Mouse (Mus musculus) thymus, postnatal 4 days (tissue): ENCODE results near the gene Hist1h1t.

Source experiments
- DNase-seq: peaks from one replicate; pipeline ENCODE4 v3.0.0; 2021

The Hist1h1t gene

GRCm38 (mm10) chr13:23738677-23739068 lies 43.1 kb downstream of the Hist1h1t start, which contains the start of gene Hist1h1c:
Gene Hist1h1c (plus strand): TSS chr13:23738808.
- peak; percentile 97 for DNase-seq

DNA sequence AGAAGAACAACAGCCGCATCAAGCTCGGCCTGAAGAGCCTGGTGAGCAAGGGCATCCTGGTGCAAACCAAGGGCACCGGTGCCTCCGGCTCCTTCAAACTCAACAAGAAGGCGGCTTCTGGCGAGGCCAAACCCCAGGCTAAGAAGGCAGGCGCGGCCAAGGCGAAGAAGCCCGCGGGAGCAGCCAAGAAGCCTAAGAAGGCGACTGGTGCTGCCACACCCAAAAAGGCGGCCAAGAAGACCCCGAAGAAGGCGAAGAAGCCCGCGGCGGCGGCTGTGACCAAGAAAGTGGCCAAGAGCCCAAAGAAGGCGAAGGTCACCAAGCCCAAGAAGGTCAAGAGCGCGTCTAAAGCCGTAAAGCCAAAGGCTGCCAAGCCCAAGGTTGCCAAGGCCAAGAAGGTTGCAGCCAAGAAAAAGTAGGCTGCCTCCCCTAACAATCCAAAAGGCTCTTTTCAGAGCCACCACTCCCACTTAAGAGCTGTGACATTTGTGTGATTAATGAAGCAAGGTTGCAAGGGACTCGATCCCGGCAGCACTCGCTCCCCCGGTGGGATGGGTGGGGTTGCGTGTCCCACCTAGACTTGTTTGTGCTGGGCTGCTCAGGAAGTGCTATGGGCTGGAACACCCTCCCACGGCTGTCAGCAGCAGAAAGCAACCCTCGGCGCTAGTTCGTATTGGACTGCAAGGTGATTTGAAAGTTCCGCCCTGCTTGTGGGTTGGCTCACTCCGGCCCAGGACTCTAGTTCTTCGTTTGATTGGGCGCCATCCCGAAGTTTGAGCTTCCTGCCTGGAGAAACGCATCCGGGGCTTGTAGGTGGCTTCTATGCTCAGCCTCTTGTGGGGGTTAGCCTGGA lies 43.7 kb downstream of the Hist1h1t start:
- DNase-seq = peak; percentile 88

GRCm38 (mm10) chr13:23739922-23740252 lies 44.3 kb downstream of the Hist1h1t start:
- DNase-seq = no peak

- no peak for DNase-seq
These were observed 44.7 kb downstream of the Hist1h1t start for GRCm38 (mm10) chr13:23740256-23740840.

DNA sequence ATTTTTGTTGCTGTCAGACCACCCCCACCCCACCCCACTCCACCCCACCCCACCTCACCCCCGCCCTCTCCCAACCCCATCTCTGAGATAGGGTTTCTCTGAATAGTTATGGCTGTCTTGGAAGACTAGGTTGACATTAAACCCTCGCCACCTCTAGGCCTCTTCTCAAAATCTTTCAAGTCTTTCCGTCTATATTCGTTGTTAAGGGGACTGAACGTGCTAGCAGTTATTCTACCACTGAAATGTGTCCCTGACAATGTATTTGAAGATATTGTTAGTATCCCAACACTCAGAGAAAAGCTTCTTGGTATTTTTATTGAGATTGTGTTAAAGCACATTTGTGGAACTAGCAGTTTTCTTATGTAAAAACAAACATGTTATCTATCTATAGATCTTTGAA lies 45.3 kb downstream of the Hist1h1t start:
- DNase-seq = no peak

DNA sequence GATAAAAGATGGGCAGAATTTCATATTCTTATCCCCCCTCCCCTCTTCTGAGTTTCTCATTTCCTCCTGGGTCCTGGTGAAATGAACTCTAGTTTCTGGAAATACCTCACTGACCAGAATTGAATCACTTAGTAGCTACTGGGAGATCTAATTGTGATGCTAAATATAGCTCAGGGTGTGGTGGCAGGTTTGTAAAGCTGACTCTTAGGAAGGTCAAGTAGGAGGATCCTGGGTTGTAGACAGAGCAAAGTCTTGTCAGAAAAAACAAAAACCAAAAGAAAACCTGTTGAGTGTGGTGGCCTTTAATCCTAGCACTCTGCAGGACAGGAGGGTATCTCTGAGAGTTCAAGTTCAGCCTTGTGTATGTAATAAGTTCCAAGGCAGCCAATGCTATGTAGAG lies 46.4 kb downstream of the Hist1h1t start:
- no peak for DNase-seq

GRCm38 (mm10) chr13:23743215-23743614 lies 47.6 kb downstream of the Hist1h1t start:
- DNase-seq = no peak

DNA sequence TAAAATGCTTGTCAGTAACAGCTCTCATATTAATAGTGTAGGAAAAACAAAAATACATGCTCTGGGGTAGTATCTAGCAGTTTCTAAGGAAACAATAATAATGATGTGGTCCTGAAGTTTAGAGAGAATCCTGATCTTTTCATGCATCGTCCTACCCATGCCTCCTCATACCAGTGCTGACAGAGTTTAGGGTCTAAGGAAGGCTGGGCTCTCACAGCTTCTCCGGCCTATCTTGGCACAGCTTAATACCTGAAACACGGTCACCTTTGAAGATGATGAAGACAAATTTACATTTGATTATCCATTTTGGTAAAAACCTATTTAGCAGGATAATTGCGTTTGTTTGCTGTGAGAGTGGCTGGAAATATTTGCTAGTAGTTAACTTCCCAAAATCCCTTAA lies 48.3 kb downstream of the Hist1h1t start:
- no peak for DNase-seq

DNA sequence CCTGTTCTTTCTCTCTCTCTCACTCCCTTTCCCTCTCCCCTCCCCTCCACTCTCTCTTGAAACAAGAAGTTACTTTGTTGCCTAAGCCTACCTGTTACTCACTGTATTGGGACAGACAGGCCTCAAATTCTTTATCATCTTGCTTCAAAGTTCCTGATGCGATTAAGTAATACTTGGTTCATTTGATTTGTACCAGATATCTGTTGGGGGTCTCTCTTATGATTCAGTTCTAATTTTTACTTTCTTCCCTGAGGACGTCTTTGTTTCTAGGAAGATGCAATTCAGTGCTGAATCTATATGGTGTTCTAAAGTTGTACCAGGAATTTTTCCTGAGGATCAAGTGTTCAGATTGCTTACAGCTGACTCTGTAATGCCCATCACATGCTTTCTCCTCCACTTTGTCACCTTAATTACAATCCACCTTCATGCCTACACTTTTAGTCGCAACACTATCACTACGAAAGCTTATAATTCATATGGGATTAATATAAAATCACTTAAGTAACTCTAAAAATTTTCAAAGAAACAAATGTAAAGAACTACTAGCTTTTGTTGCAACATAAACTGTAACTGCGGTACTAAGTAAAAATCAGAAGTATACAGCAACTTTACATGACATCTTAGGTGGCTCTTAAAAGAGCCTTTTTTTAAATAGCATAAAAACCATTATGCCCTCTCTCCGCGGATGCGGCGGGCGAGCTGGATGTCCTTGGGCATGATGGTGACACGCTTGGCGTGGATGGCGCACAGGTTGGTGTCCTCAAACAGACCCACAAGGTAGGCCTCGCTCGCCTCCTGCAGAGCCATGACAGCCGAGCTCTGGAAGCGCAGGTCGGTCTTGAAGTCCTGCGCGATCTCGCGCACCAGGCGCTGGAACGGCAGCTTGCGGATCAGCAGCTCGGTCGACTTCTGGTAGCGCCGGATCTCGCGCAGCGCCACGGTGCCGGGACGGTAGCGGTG lies 49.1 kb downstream of the Hist1h1t start:
- DNase-seq = peak; percentile 32

GRCm38 (mm10) chr13:23745381-23746161 lies 50.0 kb downstream of the Hist1h1t start, which contains the start of gene Hist1h3c:
Gene Hist1h3c (minus strand): TSS chr13:23745602.
- DNase-seq = peak; percentile 91
